Mouse (Mus musculus) kidney, postnatal 25 days (tissue): ENCODE measurements around the gene Enpp7.

Source experiments
- DNase-seq, 2 experiments: peaks; one replicate each; pipeline ENCODE4 v3.0.0; 2021; ENCODE audit warnings: mixed read lengths in 2 of 2

The Enpp7 gene

DNA sequence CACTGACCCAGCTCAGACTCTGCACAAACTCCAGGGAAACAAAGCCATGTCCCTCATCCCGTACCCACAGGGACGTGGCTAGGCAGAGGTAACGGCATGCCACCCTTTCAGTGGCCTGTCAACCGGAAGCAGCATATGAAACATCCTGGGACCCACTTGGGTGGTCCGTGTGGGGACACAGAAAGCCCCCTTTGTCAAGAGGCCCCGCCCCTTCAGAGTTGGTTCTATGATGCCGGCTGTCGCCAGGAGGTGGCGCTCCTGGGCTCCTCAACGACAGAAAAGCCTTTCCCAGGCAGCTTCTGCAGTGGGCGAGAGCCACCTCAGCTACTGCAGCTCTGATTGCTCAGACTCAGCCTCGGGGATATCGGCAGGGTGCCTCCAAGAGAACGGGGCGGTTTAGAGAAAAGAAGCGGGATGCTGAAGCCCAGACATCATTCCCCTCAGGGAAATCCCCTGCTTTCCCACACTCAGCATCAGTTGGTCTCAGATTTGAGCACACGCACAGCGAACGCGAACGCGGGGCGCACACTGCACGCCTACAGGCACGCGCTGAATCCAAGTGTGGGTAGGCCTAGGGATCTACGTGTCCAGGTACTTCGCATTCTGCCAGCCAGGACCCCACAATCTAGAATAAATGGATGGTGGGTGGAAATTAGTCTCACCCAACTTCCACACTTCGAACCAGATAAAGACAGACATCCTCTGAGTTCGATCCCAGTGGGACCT is 10.7 kb downstream of the Enpp7 start:
- peak; percentile 76 to 81 for DNase-seq

DNA sequence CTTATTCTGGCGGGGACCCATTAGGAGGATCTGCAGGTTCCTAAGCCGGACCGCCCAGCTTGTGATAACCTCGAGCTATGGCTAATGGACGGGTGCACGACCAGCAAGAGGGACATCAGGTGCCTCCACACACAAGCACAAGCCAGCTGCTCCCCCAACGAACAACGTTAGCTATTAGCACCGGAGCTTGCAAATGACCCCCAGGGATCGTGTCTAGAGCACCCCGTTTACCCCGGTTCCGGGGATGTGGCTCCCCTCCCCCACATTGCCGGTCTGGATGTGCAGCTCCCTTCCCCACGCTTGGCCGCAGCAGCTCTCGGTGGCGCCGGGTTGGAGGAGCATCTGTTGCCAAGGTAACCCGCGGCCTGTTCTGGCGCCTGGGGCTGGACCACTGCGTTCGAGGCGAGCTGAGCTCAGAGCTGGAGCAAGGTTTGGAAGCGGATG is 11.4 kb downstream of the Enpp7 start:
- DNase-seq, result no peak

DNA sequence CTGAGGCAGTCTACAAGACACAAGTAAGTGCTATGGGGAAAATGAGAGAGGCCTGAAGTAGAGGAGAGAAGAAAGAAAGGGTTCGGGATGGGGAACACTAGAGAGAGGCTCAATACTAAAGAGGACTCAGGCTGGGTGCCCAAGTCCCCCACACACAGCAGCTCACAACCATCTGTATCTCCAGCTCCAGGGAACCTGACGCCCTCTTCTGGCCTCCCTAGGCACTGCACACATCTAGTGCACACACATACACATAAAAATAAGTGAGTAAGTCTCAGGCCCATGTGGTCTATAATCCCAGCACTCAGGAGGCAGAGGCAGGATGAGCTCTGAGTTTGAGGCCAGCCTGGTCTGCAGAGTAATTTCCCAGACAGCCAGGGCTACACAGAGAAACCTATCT is 12.9 kb downstream of the Enpp7 start:
- no peak for DNase-seq

DNA sequence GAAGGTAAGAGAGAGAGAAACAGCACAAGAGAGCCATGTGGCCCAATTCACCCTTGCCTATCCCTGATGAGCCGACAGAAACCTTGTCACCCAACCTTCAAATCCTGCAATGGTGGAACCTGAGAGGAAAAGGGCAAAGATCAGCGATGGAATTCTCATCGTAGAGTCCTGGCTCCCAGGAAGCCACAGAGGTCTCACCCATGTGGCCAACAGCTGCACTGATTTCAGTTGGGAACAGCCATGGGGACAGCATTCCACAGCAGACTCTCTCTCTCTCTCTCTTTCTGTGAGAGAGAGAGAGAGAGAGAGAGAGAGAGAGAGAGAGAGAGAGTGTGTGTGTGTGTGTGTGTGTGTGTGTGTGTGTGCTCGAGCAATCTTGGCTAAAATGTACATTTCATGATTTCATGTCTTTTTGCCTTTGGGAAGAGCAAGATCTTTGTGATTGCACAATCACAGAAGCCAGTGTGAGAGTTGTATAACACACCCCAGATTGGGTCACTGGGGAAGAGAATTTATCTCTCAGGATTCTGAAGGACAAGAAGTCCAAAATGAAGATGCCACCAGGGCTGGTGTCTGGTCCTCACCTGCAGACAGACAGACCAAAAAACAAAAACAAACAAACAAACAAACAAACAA is 13.6 kb downstream of the Enpp7 start:
- DNase-seq, result no peak

DNA sequence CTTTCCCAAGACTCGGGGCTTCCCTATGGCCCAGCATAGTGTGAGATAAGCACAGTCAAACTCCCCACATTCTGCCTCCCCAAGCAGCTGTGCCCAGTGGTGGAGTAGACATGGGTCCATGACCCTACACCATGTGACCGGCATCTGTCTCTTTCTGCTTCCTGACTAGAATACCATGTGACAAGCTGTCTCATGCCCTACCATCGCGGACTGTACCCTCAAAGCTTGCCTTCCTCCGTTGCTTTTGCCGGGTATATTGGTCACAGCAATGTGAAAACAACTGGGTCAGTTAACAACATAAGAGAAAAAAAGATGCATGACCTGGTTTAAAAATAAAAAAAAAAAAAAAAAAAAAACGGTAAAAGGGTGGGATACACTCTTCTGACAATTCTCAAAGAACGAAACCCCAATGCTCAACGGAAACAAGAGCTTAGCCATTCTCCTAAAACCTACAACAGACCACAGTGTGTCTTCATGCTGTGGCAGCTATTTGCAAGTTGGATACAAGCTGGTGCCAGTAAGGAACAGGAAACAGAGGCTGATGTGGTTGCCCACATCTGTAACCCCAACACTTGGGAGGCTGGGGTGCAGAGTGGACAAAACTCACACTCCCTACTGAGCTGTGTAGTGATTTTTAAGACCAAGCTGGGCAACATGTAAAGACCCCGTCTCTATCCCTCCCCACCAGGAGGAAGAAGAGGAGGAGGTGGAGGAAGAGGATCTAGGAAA is 17.7 kb downstream of the Enpp7 start:
- DNase-seq, result no peak

DNA sequence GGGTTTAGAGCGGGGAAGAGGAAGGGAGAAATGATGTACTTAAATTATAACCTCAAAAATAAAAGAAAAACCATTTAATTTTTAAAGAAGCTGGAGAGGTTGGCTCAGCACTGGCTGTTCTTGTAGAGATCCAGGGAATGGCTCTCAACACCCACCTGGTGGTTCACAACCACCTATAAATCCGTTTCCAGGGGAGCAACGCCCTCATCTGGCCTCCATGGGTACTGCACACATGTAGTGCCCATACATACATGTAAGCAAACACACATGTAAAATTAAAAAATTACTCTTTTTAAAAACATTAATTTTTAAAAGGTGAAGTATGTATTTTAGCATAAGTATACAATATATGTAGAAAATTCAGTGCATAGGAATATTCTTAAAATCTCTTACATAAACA is 18.5 kb downstream of the Enpp7 start:
- DNase-seq, result no peak

DNA sequence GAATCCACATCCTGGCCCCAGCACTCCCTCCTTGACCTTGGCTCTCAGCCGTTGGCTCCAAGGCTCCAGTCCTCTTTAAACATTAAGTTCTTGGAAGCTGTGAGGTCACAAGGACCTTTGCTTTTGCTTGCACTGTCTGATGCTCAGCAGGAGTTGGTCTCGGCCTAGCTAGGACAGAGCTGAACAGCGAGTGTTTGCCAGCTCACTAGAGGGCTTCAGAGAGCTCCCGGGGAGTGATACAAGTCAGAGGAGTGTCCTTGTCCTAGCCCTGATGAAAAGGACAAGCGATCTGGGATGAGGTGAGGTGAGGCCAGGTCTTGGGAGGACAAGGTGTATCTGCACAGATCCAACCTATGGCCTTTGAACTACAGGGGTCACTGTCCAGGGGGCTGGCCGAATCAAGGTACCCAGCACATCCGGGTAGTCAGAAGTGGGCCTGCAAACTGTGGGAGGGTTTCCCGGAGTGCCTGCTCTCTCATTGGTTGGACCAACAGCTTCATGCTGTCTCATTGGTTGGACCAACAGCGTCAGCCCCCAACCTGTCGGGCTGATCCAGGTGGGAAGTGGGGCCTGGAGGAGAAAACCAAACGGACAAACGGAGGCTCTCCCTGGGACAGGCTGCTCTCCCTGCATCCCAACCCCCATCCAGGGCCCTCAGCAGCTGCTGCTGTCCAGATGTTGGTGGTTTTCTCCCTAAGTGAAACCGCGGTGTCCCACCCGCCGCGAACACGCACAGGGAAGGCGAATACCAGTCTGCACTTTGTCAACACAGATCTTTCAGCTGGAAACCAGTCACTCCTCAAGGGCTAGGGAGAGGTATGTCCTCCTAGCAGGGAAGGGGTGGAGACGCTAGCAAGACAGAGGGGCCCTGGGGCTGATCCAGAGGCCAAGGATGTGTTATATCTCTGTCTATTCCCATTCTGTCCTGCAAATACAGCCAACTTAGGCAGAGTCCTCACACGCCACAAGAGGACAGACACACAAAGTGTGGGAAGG is 19.8 kb downstream of the Enpp7 start:
- peak; percentile 68 to 89 for DNase-seq

DNA sequence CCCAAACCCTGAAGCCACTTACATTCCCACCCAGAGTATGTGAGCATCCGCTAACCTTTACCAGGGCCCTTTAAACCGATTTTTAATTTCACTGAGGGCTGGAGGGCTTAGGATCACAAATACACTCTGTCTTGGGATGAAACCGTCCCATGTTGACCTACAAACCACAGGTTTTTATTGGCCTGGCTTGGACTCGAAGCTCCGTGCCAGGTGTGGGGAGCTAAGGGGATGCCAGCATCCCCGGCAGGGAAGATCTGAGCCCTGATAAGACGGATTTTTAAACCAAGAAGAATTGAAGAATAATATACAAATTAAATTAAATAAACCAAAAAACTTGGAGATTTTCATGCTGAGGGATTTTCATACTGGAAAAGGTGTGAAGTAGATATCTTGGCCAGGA is 26.5 kb downstream of the Enpp7 start:
- no peak for DNase-seq

DNA sequence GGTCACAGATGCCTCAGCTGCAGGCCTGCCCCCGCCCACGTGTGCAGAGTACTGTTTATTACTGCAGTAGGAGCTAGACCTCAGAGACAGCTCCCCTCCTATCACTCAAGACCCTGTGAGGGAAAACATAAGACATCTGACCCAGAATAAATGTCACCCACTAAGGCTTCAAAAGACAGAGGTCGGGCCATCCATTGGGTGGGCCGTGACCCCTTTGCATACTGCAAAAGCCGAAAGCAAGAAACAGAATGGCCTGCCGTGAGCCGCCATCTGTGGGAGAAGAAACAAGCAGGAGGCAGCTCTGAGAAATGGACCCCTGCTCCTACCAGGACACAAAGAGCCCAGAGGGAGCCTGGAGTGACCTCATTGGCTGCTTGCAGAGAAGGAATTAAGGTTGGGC is 29.5 kb downstream of the Enpp7 start:
- DNase-seq, result no peak

DNA sequence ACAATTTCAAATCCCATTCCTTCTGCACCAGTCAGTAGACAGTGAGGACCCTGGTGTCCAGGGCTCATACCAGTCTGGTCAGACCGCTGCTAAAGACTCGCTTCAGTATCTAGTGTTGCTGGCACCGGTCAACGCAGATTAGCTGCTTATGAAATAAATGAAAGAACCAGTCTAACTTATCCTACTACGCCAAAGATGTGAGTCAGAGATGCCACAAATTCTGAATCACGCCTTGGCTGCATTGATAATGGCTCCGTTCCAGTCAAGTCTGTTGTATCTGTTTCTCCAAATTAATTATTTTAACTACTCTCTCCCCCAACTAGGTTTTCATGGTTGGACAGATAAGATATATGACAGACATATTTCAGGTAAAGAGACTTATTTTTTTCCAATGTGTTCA is 33.2 kb downstream of the Enpp7 start:
- no peak for DNase-seq

DNA sequence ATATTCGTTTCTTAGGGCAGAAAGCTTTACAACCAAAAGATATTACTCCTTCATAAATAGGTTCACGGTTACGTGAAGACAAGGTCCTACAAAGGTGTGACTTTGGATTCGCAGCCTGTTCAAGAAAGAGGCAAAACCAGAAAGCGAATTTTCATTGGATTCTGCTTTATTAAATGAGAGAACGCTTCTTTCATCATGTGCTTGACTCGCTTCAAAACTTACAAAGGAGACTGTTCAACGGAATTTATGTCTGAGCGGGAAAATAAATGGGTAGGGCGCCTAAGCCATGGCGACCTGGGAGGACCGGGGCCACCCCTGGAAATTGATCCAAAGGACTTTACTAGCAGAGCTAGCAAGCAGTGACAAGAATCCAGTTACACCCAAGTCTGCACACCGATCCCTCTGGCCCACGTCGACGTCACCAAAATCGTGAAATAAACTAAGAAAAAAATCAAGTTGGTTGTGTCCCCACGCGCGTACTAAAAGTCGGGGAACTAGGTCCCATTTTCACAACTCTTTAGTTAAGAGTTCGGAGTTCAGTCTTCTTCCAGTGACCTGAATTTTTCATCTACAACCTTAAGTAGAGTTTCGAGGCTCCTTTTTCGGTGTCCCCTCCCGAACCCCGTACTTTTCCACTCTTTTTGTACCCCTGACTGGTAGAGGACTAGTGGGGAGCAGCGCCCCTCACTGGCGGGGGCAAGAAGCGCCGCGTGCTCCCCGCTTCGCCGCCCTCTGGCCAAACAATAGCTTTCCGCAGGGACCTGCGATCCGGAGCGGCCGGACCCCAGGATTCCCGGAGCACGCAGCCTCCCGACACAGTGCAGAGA is 34.3 kb downstream of the Enpp7 start:
- no peak for DNase-seq

DNA sequence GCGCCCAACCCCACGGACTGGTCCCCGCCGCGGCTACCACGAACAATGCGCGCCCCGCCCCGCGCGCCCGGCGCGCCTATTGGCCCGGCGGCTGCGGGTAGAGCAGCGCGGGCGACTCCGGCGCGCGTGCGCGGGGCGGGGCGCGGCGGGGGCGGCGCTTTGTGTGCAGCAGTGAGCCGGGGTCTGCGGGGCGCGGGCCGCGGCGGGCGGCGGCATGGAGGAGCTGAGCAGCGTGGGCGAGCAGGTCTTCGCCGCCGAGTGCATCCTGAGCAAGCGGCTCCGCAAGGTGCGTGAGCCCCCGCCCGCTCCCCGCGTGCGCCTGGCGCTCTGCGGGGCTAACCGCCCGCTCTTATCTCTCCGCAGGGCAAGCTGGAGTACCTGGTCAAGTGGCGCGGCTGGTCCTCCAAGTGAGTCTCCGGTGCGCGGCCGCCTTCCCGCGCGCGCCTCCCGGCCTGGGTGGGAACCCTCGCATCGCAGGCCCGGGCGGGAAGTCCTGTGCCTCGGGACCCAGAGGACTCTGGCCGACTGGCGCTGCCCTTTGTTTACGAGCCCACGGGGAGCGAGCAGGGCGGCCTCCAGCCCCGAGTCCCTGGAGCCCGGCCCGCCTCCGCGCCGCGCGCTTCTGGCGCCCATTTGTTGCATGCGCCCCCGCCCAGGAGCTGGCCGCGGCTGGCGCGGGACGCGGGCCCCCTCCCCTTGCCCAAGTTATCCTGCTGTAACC is 35.1 kb downstream of the Enpp7 start, which contains the start of gene Cbx2:
Gene Cbx2 (plus strand): TSS at position 68 of the 721 bp plus-strand sequence.
- DNase-seq, result peak; percentile 88 to 95

DNA sequence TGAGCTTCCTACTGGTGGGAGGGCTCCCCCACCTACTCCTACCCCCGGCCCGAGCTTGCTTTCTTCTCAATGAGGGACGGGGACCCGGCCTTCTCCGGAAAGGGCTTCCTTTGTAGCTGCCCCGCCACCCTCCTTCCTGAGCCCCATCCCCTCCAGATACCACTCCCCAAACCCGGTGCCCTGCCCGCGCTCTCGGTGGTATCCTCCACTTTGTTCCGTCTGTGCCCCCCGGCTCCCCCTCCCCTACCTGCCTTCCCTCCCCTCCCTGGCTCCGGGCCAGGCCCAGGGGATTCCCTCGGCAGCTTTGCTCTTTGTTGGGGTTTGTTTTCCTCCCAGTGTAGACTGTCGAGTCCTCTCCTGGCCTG is 35.6 kb downstream of the Enpp7 start:
- no peak for DNase-seq

DNA sequence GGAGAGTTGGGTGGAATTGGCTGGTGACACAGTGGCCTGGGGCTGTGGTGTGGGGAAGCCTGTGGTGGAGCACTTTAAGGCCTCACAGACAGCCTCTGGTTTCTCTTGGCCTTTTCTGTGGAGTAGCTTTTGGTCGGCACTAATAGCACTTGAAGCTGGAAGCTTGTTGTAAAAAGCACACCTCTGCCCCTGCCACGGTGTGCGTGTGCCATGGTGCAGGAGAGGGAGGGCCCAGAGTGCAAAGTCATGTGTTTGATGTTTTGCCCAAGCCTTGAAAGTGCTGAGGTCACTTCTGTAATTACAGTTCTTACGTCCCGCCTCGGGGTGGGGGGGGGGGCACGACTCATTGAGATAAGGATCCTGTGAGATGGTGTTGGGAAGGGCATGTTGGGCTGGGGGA is 36.3 kb downstream of the Enpp7 start:
- peak; percentile 34 to 62 for DNase-seq

DNA sequence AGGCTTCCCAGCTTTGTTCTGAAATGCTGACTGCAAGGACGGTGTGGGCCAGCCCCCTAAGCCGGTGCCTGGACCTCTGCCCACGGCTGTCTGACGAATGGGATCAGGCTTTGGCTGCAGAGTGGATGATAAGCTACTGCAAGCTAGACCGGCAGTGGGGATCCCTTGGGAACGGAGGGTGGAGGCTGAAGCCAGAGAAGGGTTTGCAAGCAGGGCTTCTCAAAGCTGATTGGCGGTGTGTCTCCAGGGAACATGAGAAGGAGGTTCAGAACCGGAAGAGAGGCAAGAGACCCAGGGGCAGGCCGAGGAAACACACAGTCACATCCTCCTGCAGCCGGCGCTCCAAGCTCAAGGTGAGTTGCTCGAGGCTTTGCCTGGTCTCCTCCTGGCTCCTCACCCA is 38.2 kb downstream of the Enpp7 start:
- peak; percentile 43 to 76 for DNase-seq

DNA sequence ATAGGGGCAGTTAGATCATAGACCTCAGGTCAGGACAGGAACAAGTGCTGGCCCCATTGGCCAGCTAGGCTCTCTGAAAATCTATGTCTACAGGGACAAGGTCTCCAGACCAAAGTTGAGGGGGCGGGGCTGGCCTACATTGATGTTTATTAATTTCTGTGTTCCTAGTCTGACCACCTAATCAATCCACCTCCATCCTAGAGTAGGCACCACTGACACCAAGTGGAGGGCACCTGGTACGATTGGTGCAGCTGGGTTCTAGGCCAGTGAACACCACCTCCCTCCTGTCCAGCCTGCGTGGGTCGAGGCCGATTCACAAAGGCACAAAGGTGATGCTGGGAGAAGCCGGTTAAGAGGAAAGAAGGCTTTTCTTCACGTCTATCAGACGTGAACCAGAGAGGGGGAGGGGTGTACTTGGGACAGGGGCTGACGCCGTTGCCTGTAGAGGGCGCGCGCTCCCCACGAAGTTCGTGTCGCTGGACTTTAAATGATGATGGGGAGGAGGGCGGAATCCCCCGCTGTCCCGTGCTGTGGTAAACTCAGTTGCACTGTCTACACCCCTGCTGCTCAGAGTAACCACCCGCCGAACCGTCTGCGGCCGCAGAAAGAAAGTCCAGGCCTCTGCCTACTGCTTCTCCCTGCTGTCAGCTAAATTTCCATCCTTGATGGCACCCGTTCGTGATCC is 46.0 kb downstream of the Enpp7 start:
- peak; percentile 90 to 92 for DNase-seq

DNA sequence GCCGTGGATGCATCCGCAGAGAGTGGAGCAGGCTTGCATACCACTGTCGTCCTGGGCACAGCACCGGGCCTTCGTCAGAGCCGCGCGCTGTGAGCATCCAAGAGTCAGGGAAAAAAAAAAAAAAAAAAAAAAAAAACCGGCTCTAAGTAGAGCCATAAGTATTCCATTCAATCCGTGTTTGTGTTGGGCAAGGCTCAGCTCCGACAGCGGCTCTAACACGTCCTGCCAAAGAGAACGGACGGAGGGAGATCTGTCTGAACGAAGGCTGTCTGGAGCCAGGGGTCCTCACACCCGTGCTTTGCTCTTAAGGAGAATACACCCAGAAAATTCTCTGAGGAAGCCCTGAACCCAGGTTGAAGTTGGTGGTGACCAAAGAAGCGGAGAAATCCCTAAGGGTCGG is 46.6 kb downstream of the Enpp7 start:
- no peak for DNase-seq

DNA sequence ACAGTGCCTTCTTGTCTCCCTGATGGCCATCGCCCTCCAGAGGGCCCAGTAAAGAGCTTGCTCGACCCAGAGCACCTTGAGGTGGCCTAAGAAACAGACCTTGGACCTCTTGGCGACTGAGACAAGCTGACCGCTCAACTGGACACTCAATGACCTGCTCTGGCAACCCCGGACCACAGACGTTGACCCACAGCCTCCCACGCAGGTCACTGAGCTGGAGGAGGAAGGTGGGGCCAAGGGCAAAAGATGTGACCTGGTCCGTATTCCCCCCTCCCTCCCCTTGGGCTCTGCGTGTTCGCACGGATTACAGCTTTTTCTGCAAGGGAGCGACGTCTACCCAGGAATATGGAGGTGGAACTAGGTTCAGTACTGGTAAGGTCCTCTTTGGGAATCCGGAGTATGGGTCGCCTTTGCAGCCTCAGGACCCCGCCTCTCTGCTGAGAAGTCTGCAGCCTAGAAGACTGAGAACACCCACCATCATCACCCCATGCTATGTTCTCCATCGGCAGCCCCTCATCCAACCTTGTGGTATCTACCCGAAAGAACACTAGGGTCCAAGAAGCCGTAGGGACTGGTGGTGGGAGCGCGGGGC is 47.2 kb downstream of the Enpp7 start:
- peak; percentile 35 to 79 for DNase-seq

DNA sequence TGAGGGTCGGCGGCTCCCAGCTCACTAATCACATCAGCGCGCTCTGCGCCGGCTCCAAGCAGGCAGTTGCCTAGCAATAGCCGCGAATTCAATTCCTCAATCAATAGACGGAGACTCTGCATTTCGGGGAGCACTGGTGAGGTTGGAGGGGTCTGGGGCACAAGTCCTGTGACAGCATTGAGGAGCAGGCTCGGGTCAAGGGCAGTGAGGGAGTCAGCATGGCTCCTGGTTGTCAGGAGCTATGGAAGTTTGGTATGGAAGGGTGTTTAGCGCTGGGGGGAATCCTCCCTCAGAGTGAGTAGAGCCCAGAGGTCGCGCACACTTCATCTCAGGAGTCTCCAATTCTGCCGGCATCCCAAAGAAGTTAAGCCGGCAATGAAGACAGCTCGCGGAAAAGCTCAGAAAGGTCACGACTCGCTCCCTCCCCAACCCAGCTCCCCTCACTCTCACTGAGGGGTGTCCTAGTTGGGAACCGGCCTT is 47.7 kb downstream of the Enpp7 start:
- no peak for DNase-seq

DNA sequence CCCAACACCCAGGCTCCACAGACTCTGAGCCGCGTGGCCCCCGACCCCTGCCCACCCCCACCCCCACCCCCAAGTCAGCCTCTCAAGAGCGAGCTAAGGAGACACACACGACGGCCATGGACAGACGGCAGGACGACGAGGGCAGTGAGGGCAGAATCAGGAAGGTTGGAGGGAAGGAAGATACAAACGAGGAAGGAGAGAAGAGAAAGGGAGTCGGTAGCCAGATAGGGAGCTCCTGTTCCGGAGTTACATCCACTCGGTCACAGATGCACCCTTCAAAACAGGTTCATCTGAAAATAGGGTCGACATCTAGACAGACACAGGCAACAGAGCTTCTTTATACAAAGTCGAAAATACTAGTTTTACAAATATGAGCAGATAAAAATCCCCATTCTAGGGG is 48.5 kb downstream of the Enpp7 start:
- DNase-seq, result no peak
